Mouse (Mus musculus): ENCODE results near the gene Stk39. TPM values are rescaled to one million over a fixed set of nuclear protein-coding genes. Genes with fewer than 3 reads are reported as not detected.

Gene Stk39
- polyA plus RNA-seq, 1 experiment from 2014 or later, result 24.0 TPM

- Histone ChIP-seq H3K9me3 (replicated peaks; ENCODE audit: control insufficient read depth, low read length) (no peaks in the 10 kb centered on the region), H3K4me1 (ENCODE audit: control insufficient read depth, insufficient read depth, low read length) (no peaks in the 10 kb centered on the region), H3K9ac (ENCODE audit: low read length) (no peak overlapping the region), H3K4me2 (ENCODE audit: low read length) (no peak overlapping the region), H3K27me3 (replicated peaks; ENCODE audit: control insufficient read depth, insufficient read depth, low read length) (no peaks in the 10 kb centered on the region), H3K27ac (ENCODE audit: low read depth, low read length) (no peak overlapping the region), H3K4me3 (ENCODE audit: low read depth, low read length) (no peak overlapping the region), H3K36me3 (ENCODE audit: control insufficient read depth, insufficient read depth, low read length) (no peaks in the 10 kb centered on the region)
- DNase-seq (ENCODE audit: low spot score) (no peak), ATAC-seq (no peak)
- WGBS, result 89% methylated on average over 7 of the region's 7 CpGs
These were observed 52.9 kb downstream of the Stk39 start for GRCm38 (mm10) chr2:68419165-68419564.

GRCm38 (mm10) chr2:68417081-68417480, 55.0 kb downstream of the Stk39 start:
- Histone ChIP-seq H3K9ac (ENCODE audit: low read length) (no peak overlapping the region), H3K4me3 (ENCODE audit: low read depth, low read length) (no peak overlapping the region), H3K27ac (ENCODE audit: low read depth, low read length) (no peak overlapping the region), H3K4me1 (ENCODE audit: control insufficient read depth, insufficient read depth, low read length) (no peaks in the 10 kb centered on the region), H3K9me3 (replicated peaks; ENCODE audit: control insufficient read depth, low read length) (no peaks in the 10 kb centered on the region), H3K36me3 (ENCODE audit: control insufficient read depth, insufficient read depth, low read length) (no peaks in the 10 kb centered on the region), H3K4me2 (ENCODE audit: low read length) (no peak overlapping the region), H3K27me3 (replicated peaks; ENCODE audit: control insufficient read depth, insufficient read depth, low read length) (no peaks in the 10 kb centered on the region)
- ATAC-seq, result no peak
- DNase-seq (ENCODE audit: low spot score), result no peak
- WGBS, result 94% methylated on average over 5 of the region's 5 CpGs

- no peaks in the 10 kb centered on the region for H3K9me3 ChIP-seq (replicated peaks; ENCODE audit: control insufficient read depth, low read length)
- H3K36me3 ChIP-seq (ENCODE audit: control insufficient read depth, insufficient read depth, low read length), result no peaks in the 10 kb centered on the region
- peaks cover 5% of the 10 kb centered on the region; the same call in 1 of the 2 replicates for H3K4me1 ChIP-seq (ENCODE audit: control insufficient read depth, insufficient read depth, low read length)
- H3K27me3 ChIP-seq (replicated peaks; ENCODE audit: control insufficient read depth, insufficient read depth, low read length), result no peaks in the 10 kb centered on the region
- H3K9ac ChIP-seq (ENCODE audit: low read length), result no peak overlapping the region
- no peak for DNase-seq (ENCODE audit: low spot score)
- WGBS, result 88% methylated on average over 6 of the region's 6 CpGs
- no peak overlapping the region for H3K27ac ChIP-seq (ENCODE audit: low read depth, low read length)
- no peak overlapping the region for H3K4me3 ChIP-seq (ENCODE audit: low read depth, low read length)
- no peak overlapping the region for H3K4me2 ChIP-seq (ENCODE audit: low read length)
- ATAC-seq, result no peak
These were observed 56.4 kb downstream of the Stk39 start for GRCm38 (mm10) chr2:68415691-68416090.

GRCm38 (mm10) chr2:68412149-68412548, 59.9 kb downstream of the Stk39 start:
- WGBS, result 85% methylated on average over 5 of the region's 5 CpGs
- Histone ChIP-seq H3K4me3 (ENCODE audit: low read depth, low read length) (no peak overlapping the region), H3K27me3 (replicated peaks; ENCODE audit: control insufficient read depth, insufficient read depth, low read length) (no peaks in the 10 kb centered on the region), H3K4me2 (ENCODE audit: low read length) (no peak overlapping the region), H3K4me1 (ENCODE audit: control insufficient read depth, insufficient read depth, low read length) (peaks cover 15% of the 10 kb centered on the region; the same call in 1 of the 2 replicates), H3K36me3 (ENCODE audit: control insufficient read depth, insufficient read depth, low read length) (no peaks in the 10 kb centered on the region), H3K9me3 (replicated peaks; ENCODE audit: control insufficient read depth, low read length) (no peaks in the 10 kb centered on the region), H3K27ac (ENCODE audit: low read depth, low read length) (no peak overlapping the region), H3K9ac (ENCODE audit: low read length) (no peak overlapping the region)
- DNase-seq (ENCODE audit: low spot score) (no peak), ATAC-seq (no peak)

DNA sequence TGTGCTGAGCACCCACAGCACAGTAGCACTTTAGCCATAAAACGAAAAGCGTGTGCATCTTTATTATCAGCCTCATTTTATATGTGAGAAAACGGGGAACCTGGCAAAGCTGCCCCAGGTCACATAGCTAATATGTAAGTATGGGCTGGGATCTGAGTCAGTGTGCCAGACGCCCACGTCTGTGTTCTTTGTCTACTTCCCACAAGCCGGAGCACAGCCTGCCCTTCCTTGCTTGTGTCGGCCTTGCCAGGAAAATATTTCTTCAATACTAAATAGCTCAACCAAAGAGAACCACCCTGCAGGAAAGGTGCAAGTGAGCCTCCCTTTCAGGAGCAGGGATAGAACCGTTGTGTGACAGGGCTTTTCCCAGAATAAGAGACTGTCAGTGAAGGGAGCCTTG, 60.9 kb downstream of the Stk39 start:
- H3K9ac ChIP-seq (ENCODE audit: low read length), result no peak overlapping the region
- H3K4me1 ChIP-seq (ENCODE audit: control insufficient read depth, insufficient read depth, low read length), result peaks cover 25% of the 10 kb centered on the region
- WGBS, result 49% methylated on average over 8 of the region's 8 CpGs
- H3K27me3 ChIP-seq (replicated peaks; ENCODE audit: control insufficient read depth, insufficient read depth, low read length), result no peaks in the 10 kb centered on the region
- ATAC-seq (no peak), DNase-seq (ENCODE audit: low spot score) (no peak)
- no peak overlapping the region for H3K4me3 ChIP-seq (ENCODE audit: low read depth, low read length)
- H3K36me3 ChIP-seq (ENCODE audit: control insufficient read depth, insufficient read depth, low read length), result no peaks in the 10 kb centered on the region
- H3K27ac ChIP-seq (ENCODE audit: low read depth, low read length), result peak overlapping the region; percentile 17; the same call in 1 of the 2 replicates
- H3K9me3 ChIP-seq (replicated peaks; ENCODE audit: control insufficient read depth, low read length), result no peaks in the 10 kb centered on the region
- H3K4me2 ChIP-seq (ENCODE audit: low read length), result no peak overlapping the region

- H3K4me2 ChIP-seq (ENCODE audit: low read length), result no peak overlapping the region
- H3K36me3 ChIP-seq (ENCODE audit: control insufficient read depth, insufficient read depth, low read length), result no peaks in the 10 kb centered on the region
- ATAC-seq, result no peak
- peaks cover 38% of the 10 kb centered on the region for H3K4me1 ChIP-seq (ENCODE audit: control insufficient read depth, insufficient read depth, low read length)
- H3K27me3 ChIP-seq (replicated peaks; ENCODE audit: control insufficient read depth, insufficient read depth, low read length), result no peaks in the 10 kb centered on the region
- WGBS, result 59% methylated on average over 12 of the region's 12 CpGs
- no peak overlapping the region for H3K27ac ChIP-seq (ENCODE audit: low read depth, low read length)
- DNase-seq (ENCODE audit: low spot score), result peak; percentile 59
- H3K4me3 ChIP-seq (ENCODE audit: low read depth, low read length), result no peak overlapping the region
- no peaks in the 10 kb centered on the region for H3K9me3 ChIP-seq (replicated peaks; ENCODE audit: control insufficient read depth, low read length)
- H3K9ac ChIP-seq (ENCODE audit: low read length), result no peak overlapping the region
These were observed 62.3 kb downstream of the Stk39 start for GRCm38 (mm10) chr2:68409640-68410215.

DNA sequence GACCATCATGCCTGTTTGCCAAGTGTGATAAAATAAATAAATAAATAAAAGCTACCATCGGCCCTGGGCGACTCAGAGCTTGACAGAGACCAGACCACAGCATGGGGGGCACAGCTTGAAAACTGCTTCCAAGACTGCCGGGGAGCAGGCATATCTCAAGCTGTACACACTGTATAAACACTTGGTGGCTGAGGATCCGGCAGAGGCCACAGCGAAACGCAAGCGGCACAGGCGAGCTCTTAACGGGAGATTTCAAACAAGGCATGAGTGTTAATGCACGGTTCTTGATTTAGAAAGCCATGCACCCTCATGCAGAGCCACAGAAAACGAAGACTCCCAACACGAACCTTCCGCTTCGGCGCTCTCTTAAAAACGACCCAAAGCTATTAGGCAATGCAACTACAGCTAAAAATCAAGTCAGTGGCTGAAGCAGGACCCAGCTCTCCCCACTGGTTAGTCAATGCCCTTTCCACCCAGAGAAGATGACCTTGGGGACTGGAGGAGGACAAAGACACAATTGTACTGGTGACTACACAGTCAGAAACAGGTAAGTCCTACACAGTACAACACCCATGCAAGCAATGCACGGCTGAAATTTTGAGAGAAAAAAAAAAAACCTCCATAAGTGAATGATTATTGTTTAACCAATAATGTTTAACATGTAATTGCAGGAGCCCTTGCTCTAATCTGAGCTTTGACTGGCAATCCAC, 63.6 kb downstream of the Stk39 start:
- H3K4me3 ChIP-seq (ENCODE audit: low read depth, low read length), result no peak overlapping the region
- H3K4me1 ChIP-seq (ENCODE audit: control insufficient read depth, insufficient read depth, low read length), result peaks cover 45% of the 10 kb centered on the region
- H3K4me2 ChIP-seq (ENCODE audit: low read length), result peak overlapping the region; percentile 25; the same call in 1 of the 2 replicates
- DNase-seq (ENCODE audit: low spot score), result no peak
- no peaks in the 10 kb centered on the region for H3K36me3 ChIP-seq (ENCODE audit: control insufficient read depth, insufficient read depth, low read length)
- 19% methylated on average over 17 of the region's 17 CpGs for WGBS
- no peak overlapping the region for H3K27ac ChIP-seq (ENCODE audit: low read depth, low read length)
- H3K9me3 ChIP-seq (replicated peaks; ENCODE audit: control insufficient read depth, low read length), result no peaks in the 10 kb centered on the region
- no peaks in the 10 kb centered on the region for H3K27me3 ChIP-seq (replicated peaks; ENCODE audit: control insufficient read depth, insufficient read depth, low read length)
- peak overlapping the region; percentile 26; the same call in 1 of the 2 replicates for H3K9ac ChIP-seq (ENCODE audit: low read length)
- ATAC-seq, result no peak

DNA sequence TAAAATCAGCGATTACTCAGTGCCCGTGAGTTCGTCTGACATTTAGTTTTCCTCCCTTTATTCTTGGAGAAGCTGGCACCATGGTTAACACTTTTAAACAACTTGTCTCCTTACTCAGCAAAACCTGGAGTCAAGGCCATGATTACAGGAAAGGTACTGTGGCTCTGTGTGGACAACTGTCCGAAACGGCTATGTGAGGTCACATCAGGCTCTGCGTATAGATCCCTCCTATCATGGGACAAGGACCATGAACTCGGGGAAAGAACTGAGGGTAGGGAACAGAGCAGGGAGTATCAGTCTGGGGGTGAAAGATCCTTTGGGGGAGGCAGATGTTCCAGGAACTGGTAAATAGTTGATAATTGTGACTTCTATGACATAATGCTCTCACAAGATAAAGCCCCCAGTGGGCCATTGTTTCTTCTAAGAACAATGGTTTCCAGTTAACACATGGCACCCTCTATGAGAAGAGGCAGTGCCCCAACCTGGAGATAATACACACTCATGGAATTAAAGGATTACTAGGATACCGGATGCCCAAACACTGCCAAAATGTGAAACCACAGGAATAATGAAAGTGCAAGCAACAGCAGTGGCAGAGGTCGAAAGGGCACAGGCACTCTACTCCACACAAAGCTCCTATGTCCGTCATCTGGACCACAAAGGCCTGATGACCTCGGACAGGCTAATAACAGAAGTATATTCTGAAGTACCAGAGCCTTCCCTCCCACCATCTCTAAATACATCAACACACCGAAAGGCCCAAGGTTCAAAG, 64.7 kb downstream of the Stk39 start:
- no peak for DNase-seq (ENCODE audit: low spot score)
- Histone ChIP-seq H3K27ac (ENCODE audit: low read depth, low read length) (no peak overlapping the region), H3K4me3 (ENCODE audit: low read depth, low read length) (no peak overlapping the region), H3K4me2 (ENCODE audit: low read length) (no peak overlapping the region), H3K9ac (ENCODE audit: low read length) (no peak overlapping the region), H3K27me3 (replicated peaks; ENCODE audit: control insufficient read depth, insufficient read depth, low read length) (no peaks in the 10 kb centered on the region), H3K9me3 (replicated peaks; ENCODE audit: control insufficient read depth, low read length) (no peaks in the 10 kb centered on the region), H3K36me3 (ENCODE audit: control insufficient read depth, insufficient read depth, low read length) (no peaks in the 10 kb centered on the region), H3K4me1 (ENCODE audit: control insufficient read depth, insufficient read depth, low read length) (peaks cover 45% of the 10 kb centered on the region)
- ATAC-seq, result no peak
- 32% methylated on average over 12 of the region's 12 CpGs for WGBS

Data from forebrain, embryonic 14.5 days (tissue).